ENCODE assay signal across 25 mouse cellular contexts in genomic region chr1:189458421-189458820, GRCm38 (mm10). TPM values are rescaled to one million over a fixed set of nuclear protein-coding genes. Genes with fewer than 3 reads are reported as not detected.
"Had no signal": no experiment of that assay in that cellular context is flagged by ENCODE, and none has a peak within 500 bp of the region (broad histone marks: within the 10 kb centered on the region; RNA-seq: fewer than 3 reads in every experiment).

No protein-coding gene starts in this region.

- H3K9me3 ChIP-seq: heart, embryonic 13.5 days; heart, embryonic 15.5 days; hindbrain, embryonic 13.5 days; hindbrain, embryonic 15.5 days; intestine, embryonic 15.5 days; kidney, embryonic 15.5 days; limb, embryonic 13.5 days; limb, embryonic 15.5 days; liver, embryonic 12.5 days had no signal

- H3K4me1 ChIP-seq: heart, embryonic 13.5 days; heart, embryonic 15.5 days; hindbrain, embryonic 13.5 days; hindbrain, embryonic 15.5 days; intestine, embryonic 15.5 days; kidney, embryonic 15.5 days; limb, embryonic 13.5 days; limb, embryonic 15.5 days; liver, embryonic 12.5 days had no signal

- DNase-seq: gastrocnemius, postnatal 14 days; gastrocnemius, postnatal 36 days; heart, adult 11 months; heart, adult 2 months; heart, postnatal 14 days; heart, postnatal 36 days; kidney, adult 11 months; kidney, adult 2 months; kidney, adult 9 months; kidney, postnatal 14 days; kidney, postnatal 36 days had no signal

- H3K4me2 ChIP-seq: heart, embryonic 11.5 days; heart, embryonic 13.5 days; heart, embryonic 15.5 days; hindbrain, embryonic 13.5 days; hindbrain, embryonic 15.5 days; intestine, embryonic 15.5 days; kidney, embryonic 15.5 days; limb, embryonic 13.5 days; limb, embryonic 15.5 days; liver, embryonic 12.5 days had no signal

- H3K36me3 ChIP-seq: heart, embryonic 13.5 days; heart, embryonic 15.5 days; hindbrain, embryonic 13.5 days; hindbrain, embryonic 15.5 days; intestine, embryonic 15.5 days; kidney, embryonic 15.5 days; limb, embryonic 13.5 days; limb, embryonic 15.5 days; liver, embryonic 12.5 days had no signal

- H3K9ac ChIP-seq: heart, embryonic 13.5 days; heart, embryonic 15.5 days; hindbrain, embryonic 13.5 days; hindbrain, embryonic 15.5 days; intestine, embryonic 15.5 days; kidney, embryonic 15.5 days; limb, embryonic 13.5 days; limb, embryonic 15.5 days; liver, embryonic 12.5 days had no signal

- ATAC-seq: hindbrain, postnatal 0 days; intestine, embryonic 15.5 days; liver, embryonic 12.5 days had no signal

- H3K27ac ChIP-seq: heart, adult 2 months; heart, embryonic 13.5 days; heart, embryonic 15.5 days; hindbrain, embryonic 13.5 days; hindbrain, embryonic 15.5 days; hindbrain, postnatal 0 days; intestine, embryonic 15.5 days; kidney, embryonic 15.5 days; kidney, postnatal 0 days; left cerebral cortex, adult 2 months; limb, embryonic 13.5 days; limb, embryonic 15.5 days; liver, embryonic 12.5 days had no signal

- H3K4me3 ChIP-seq: heart, adult 2 months; heart, embryonic 13.5 days; heart, embryonic 15.5 days; hindbrain, embryonic 13.5 days; hindbrain, embryonic 15.5 days; intestine, embryonic 15.5 days; kidney, embryonic 15.5 days; left cerebral cortex, adult 2 months; limb, embryonic 13.5 days; limb, embryonic 15.5 days; liver, embryonic 12.5 days had no signal

- H3K27me3 ChIP-seq: heart, embryonic 13.5 days; heart, embryonic 15.5 days; hindbrain, embryonic 13.5 days; hindbrain, embryonic 15.5 days; intestine, embryonic 15.5 days; kidney, embryonic 15.5 days; limb, embryonic 13.5 days; limb, embryonic 15.5 days; liver, embryonic 12.5 days had no signal

RNA-seq across cellular contexts. Expression of gene Kcnk2, which starts 56.3 kb away (rescaled TPM):
- total RNA-seq: hematopoietic stem cell, adult 5-6 weeks had no signal
